Mouse (Mus musculus) lung, adult 2 months (tissue): ENCODE data around the gene Zbtb7b.

Experiments used
- CTCF ChIP-seq: fragments of 200-500 bp; IDR thresholded peaks from 2 replicates; pipeline ENCODE4 v1.5.1; 2011; ENCODE audit warnings: mild to moderate bottlenecking, low read length, control low read depth; ENCODE audit not compliant: insufficient read depth
- POLR2A ChIP-seq: fragments of 200-500 bp; IDR thresholded peaks from 2 replicates; pipeline ENCODE4 v1.6.1; 2011; ENCODE audit warnings: low read depth, mild to moderate bottlenecking, control low read depth, low read length, borderline replicate concordance; ENCODE audit errors: extremely low read depth

DNA sequence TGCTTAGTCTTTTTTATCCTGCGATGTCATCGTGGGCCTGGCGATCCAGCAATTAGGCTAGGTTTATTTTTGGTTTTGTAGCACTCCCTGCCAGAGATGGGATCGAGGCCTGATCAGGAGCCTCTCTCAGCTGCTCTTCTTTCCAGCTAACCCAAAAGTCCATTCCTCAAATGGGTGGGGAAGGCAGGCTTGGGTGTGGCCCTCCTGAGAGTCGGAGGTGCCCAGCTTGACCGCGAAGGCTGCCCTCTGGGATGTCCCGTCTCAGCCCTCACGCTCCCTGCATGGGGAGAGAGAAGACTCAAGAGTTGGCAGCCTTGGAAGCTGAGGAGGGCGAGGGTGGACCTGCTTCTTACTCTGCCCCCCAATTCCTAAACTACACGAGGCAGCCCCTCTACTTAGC lies 40.0 kb upstream of the Zbtb7b start:
- TF ChIP-seq POLR2A: no peak
- no peak for TF ChIP-seq CTCF
